Mouse (Mus musculus) testis, postnatal 10 days (tissue): ENCODE measurements around the gene Mvb12b.

ENCODE experiments used
- DNase-seq: peaks from one replicate; pipeline ENCODE4 v3.0.0; 2021; ENCODE audit warnings: low spot score

Mvb12b gene

GRCm38 (mm10) chr2:33811349-33811890 lies 76.3 kb downstream of the Mvb12b start:
- no peak for DNase-seq

GRCm38 (mm10) chr2:33809081-33809480 lies 78.7 kb downstream of the Mvb12b start:
- DNase-seq: no peak

- no peak for DNase-seq
Measured at GRCm38 (mm10) chr2:33808032-33808431, 79.7 kb downstream of the Mvb12b start.

GRCm38 (mm10) chr2:33805640-33806039 lies 82.1 kb downstream of the Mvb12b start:
- no peak for DNase-seq

- DNase-seq: no peak
Measured at GRCm38 (mm10) chr2:33803717-33804214, 84.0 kb downstream of the Mvb12b start.

- no peak for DNase-seq
Measured at GRCm38 (mm10) chr2:33803083-33803615, 84.6 kb downstream of the Mvb12b start.

GRCm38 (mm10) chr2:33801760-33802159 lies 86.0 kb downstream of the Mvb12b start:
- no peak for DNase-seq

- no peak for DNase-seq
Measured at GRCm38 (mm10) chr2:33801336-33801735, 86.4 kb downstream of the Mvb12b start.

GRCm38 (mm10) chr2:33800221-33800620 lies 87.5 kb downstream of the Mvb12b start:
- DNase-seq: no peak

GRCm38 (mm10) chr2:33795716-33796472 lies 91.9 kb downstream of the Mvb12b start:
- DNase-seq: no peak

- DNase-seq: no peak
Measured at GRCm38 (mm10) chr2:33795001-33795580, 92.7 kb downstream of the Mvb12b start.

GRCm38 (mm10) chr2:33794483-33794882 lies 93.3 kb downstream of the Mvb12b start:
- no peak for DNase-seq

- DNase-seq: no peak
Measured at GRCm38 (mm10) chr2:33790301-33790700, 97.4 kb downstream of the Mvb12b start.

- DNase-seq: no peak
Measured at GRCm38 (mm10) chr2:33789732-33790131, 98.0 kb downstream of the Mvb12b start.

GRCm38 (mm10) chr2:33789279-33789678 lies 98.5 kb downstream of the Mvb12b start:
- DNase-seq: no peak

GRCm38 (mm10) chr2:33788851-33789250 lies 98.9 kb downstream of the Mvb12b start:
- no peak for DNase-seq

- no peak for DNase-seq
Measured at GRCm38 (mm10) chr2:33788131-33788530, 99.6 kb downstream of the Mvb12b start.

GRCm38 (mm10) chr2:33786064-33786463 lies 101.7 kb downstream of the Mvb12b start:
- DNase-seq: no peak

GRCm38 (mm10) chr2:33785596-33785995 lies 102.2 kb downstream of the Mvb12b start:
- DNase-seq: no peak

GRCm38 (mm10) chr2:33784721-33785120 lies 103.0 kb downstream of the Mvb12b start:
- no peak for DNase-seq

- DNase-seq: no peak
Measured at GRCm38 (mm10) chr2:33783419-33783818, 104.3 kb downstream of the Mvb12b start.

GRCm38 (mm10) chr2:33781655-33782400 lies 105.9 kb downstream of the Mvb12b start:
- DNase-seq: no peak
